Mouse (Mus musculus) liver, adult 2 months (tissue): ENCODE measurements around the gene Chchd3.

Experiments used
- CTCF ChIP-seq: fragments of 200-500 bp; IDR thresholded peaks from 2 replicates; pipeline ENCODE4 v1.5.1; 2011; ENCODE audit warnings: low read depth, low read length, control low read depth
- POLR2A ChIP-seq: fragments of 200-500 bp; IDR thresholded peaks from 2 replicates; pipeline ENCODE4 v1.6.1; 2011; ENCODE audit warnings: low read length, control low read depth; ENCODE audit not compliant: insufficient read depth; ENCODE audit errors: extremely low read depth

DNA sequence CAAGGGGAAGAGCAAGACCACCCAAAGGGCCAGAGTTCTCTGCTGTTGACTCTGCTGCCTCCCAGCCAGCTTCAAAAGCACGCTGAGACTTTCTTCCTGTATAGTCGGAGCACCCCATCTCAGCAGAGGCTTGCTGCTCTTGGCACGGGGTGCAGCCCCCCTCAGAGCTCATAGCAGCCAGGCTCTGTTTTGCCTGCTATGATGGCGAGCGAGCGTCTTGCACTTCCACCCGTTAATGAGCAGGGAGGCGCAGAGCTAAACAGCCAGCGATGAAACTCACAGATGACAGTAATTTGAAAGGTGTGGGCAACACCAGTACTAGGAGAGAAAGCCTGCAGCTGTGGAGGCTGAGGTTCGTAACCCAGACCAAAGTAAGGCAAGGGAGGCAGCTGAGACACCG lies 283.7 kb downstream of the Chchd3 start:
- TF ChIP-seq CTCF (no peak), POLR2A (no peak)
